Mouse (Mus musculus) embryonic facial prominence, embryonic 14.5 days (tissue): Measurements from ENCODE around the gene Prss33. TPM values are rescaled to one million over a fixed set of nuclear protein-coding genes. Genes with fewer than 3 reads are reported as not detected.
A peak's percentile ranks its signal among the peaks of the same experiment; 100 is the strongest.

Experiments used
- ATAC-seq: fragments of 200-750 bp; cut with Nextera tagmentation; 2 replicates; pipeline ENCODE4 v1.8.0; 2017; ENCODE audit warnings: low read depth, moderate number of reproducible peaks, moderate TSS enrichment
- DNase-seq: peaks from one replicate; pipeline ENCODE4 v3.0.0-alpha.2; 2015; ENCODE audit warnings: low spot score
- H3K27ac ChIP-seq: fragments of 300-500 bp; sonication (generic); replicated peaks from 2 replicates; pipeline ENCODE4 v1.5.1; 2014; ENCODE audit warnings: low read depth, mild to moderate bottlenecking, low read length, moderate library complexity
- H3K27me3 ChIP-seq: fragments of 300-500 bp; sonication (generic); replicated peaks from 2 replicates; pipeline ENCODE4 v1.6.1; 2014; ENCODE audit warnings: low read length; ENCODE audit not compliant: control insufficient read depth, insufficient read depth
- H3K36me3 ChIP-seq: fragments of 300-500 bp; sonication (generic); 2 replicates; pipeline ENCODE4 v1.6.1; 2014; ENCODE audit warnings: low read length, mixed read lengths; ENCODE audit not compliant: control insufficient read depth, insufficient read depth
- H3K4me1 ChIP-seq: fragments of 300-500 bp; sonication (generic); 2 replicates; pipeline ENCODE4 v1.6.1; 2014; ENCODE audit warnings: antibody characterized with exemption, low read length; ENCODE audit not compliant: control insufficient read depth, insufficient read depth
- H3K4me2 ChIP-seq: fragments of 300-500 bp; sonication (generic); 2 replicates; pipeline ENCODE4 v1.6.1; 2014; ENCODE audit warnings: low read depth, mild to moderate bottlenecking, low read length, moderate library complexity, mixed read lengths
- H3K4me3 ChIP-seq: fragments of 300-500 bp; sonication (generic); 2 replicates; pipeline ENCODE4 v1.5.1; 2014; ENCODE audit warnings: low read depth, mild to moderate bottlenecking, low read length
- H3K9ac ChIP-seq: fragments of 300-500 bp; sonication (generic); 2 replicates; pipeline ENCODE4 v1.6.1; 2014; ENCODE audit warnings: low read depth, mild to moderate bottlenecking, low read length, moderate library complexity, mixed read lengths
- H3K9me3 ChIP-seq: fragments of 300-500 bp; sonication (generic); 2 replicates; pipeline ENCODE4 v1.6.1; 2016; ENCODE audit warnings: low read length; ENCODE audit not compliant: control insufficient read depth
- WGBS: fragments of 180-500 bp; shearing (Covaris S2); extraction: QIAGEN DNeasy Blood & Tissue Kit; methylation state at CpG from one replicate; pipeline ENCODE4 v1.1.7; 2014; 5-methylcytosine and 5-hydroxymethylcytosine counted together
- polyA plus RNA-seq: library from polyadenylated mRNA; unstranded; fragments of >200 nt; fragmentation: Nextera tagmentation; extraction: Ambion mirVana; gene quantifications from 2 replicates; pipeline ENCODE4 v1.2.1, GENCODE M21; 2014

Gene Prss33
- polyA plus RNA-seq, 1 experiment from 2014 or later = 0.88 TPM

DNA sequence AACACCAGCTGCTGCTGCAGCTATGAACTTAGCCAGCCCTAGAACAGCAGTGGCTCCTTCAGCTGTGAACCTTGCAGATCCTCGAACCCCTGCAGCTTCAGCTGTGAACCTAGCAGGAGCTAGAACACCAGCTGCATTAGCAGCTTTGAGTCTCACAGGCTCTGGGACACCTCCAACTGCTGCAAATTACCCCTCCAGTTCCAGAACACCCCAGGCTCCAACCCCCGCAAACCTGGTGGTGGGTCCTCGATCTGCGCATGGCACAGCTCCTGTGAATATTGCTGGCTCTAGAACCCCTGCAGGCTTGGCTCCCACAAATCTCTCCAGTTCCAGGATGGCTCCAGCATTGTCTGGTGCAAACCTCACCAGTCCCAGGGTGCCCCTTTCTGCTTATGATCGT is 15.1 kb downstream of the Prss33 start:
- Histone ChIP-seq H3K4me2 (no peak overlapping the region), H3K4me3 (no peak overlapping the region), H3K27ac (no peak overlapping the region), H3K9ac (no peak overlapping the region), H3K9me3 (peaks cover 44% of the 10 kb centered on the region), H3K4me1 (no peaks in the 10 kb centered on the region), H3K36me3 (peaks cover 99% of the 10 kb centered on the region), H3K27me3 (no peaks in the 10 kb centered on the region)
- no peak for DNase-seq
- ATAC-seq = no peak
- 89% methylated on average over 5 of the region's 5 CpGs for WGBS

DNA sequence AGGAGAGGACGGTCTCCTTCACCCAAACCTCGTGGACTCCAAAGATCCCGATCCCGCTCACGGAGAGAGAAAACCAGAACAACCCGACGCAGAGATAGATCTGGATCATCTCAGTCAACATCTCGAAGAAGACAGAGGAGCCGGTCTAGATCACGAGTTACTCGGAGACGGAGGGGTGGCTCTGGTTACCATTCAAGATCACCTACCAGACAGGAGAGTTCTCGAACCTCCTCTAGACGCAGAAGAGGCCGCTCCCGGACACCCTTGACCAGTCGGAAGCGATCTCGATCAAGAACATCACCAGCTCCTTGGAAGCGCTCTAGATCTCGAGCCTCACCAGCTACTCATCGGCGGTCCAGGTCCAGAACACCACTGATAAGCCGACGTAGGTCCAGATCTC is 16.6 kb downstream of the Prss33 start:
- WGBS = 98% methylated on average over 25 of the region's 25 CpGs

DNA sequence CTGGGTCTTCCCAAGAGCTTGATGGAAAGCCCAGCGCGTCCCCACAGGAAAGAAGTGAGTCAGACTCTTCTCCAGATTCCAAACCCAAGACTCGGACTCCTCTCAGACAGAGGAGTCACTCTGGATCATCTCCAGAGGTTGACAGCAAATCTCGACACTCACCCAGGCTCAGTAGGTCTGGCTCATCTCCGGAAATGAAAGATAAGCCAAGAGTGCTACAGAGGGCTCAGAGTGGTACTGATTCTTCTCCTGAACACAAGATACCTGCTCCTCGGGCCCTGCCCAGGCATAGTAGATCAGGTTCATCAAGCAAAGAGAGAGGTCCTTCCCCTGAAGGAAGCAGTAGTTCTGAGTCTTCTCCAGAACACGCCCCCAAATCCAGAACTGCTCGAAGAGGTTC is 17.3 kb downstream of the Prss33 start:
- DNase-seq (no peak), ATAC-seq (no peak)
- Histone ChIP-seq H3K9ac (no peak overlapping the region), H3K4me3 (no peak overlapping the region), H3K36me3 (peaks cover 99% of the 10 kb centered on the region), H3K27me3 (no peaks in the 10 kb centered on the region), H3K27ac (no peak overlapping the region), H3K9me3 (peaks cover 53% of the 10 kb centered on the region), H3K4me2 (no peak overlapping the region), H3K4me1 (no peaks in the 10 kb centered on the region)
- 98% methylated on average over 8 of the region's 8 CpGs for WGBS

More for the DNA sequence above, 16.6 kb downstream of the Prss33 start:
- peaks cover 99% of the 10 kb centered on the region for H3K36me3 ChIP-seq
- no peak overlapping the region for H3K27ac ChIP-seq
- H3K4me2 ChIP-seq = no peak overlapping the region
- ATAC-seq = no peak
- no peaks in the 10 kb centered on the region for H3K4me1 ChIP-seq
- H3K9ac ChIP-seq = no peak overlapping the region
- no peak for DNase-seq
- no peak overlapping the region for H3K4me3 ChIP-seq
- H3K9me3 ChIP-seq = peaks cover 53% of the 10 kb centered on the region
- no peaks in the 10 kb centered on the region for H3K27me3 ChIP-seq

DNA sequence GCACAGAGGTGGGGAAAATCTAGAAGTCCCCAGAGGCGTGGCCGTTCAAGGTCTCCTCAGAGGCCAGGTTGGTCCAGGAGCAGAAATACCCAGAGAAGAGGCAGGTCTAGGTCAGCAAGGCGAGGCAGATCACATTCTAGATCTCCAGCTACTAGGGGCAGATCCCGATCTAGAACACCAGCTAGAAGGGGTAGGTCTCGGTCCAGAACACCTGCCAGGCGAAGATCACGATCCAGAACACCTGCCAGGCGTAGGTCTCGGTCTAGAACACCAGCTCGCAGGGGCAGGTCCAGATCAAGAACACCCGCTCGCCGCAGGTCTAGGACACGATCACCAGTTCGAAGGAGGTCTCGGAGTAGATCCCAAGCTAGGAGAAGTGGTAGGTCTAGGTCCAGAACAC is 20.2 kb downstream of the Prss33 start:
- no peak overlapping the region for H3K27ac ChIP-seq
- H3K4me3 ChIP-seq = no peak overlapping the region
- ATAC-seq (no peak), DNase-seq (no peak)
- H3K9ac ChIP-seq = no peak overlapping the region
- 95% methylated on average over 16 of the region's 16 CpGs for WGBS
- H3K27me3 ChIP-seq = no peaks in the 10 kb centered on the region
- H3K36me3 ChIP-seq = peaks cover 100% of the 10 kb centered on the region
- no peak overlapping the region for H3K4me2 ChIP-seq
- peaks cover 53% of the 10 kb centered on the region for H3K9me3 ChIP-seq
- H3K4me1 ChIP-seq = no peaks in the 10 kb centered on the region

DNA sequence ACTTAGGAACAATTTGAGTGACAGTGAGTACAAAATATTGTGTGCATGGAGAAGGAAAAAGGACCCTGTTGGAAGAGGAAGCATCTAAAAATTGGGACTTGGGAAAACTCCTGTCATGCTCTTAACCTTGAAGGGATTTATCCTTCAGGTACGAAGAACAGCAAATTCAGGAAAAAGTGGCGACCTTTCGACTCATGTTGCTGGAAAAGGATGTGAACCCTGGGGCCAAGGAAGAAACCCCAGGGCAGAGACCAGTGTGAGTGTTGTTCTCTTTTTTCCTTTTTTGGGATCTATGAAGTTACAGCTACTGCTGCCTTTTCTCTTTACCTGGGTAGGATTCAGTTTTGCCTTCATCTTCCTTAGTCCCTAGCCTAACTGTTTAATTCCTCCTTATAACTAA is 27.9 kb downstream of the Prss33 start:
- Histone ChIP-seq H3K9me3 (no peaks in the 10 kb centered on the region), H3K27ac (no peak overlapping the region), H3K4me1 (peaks cover 25% of the 10 kb centered on the region), H3K4me2 (no peak overlapping the region), H3K4me3 (no peak overlapping the region), H3K9ac (no peak overlapping the region), H3K36me3 (peaks cover 62% of the 10 kb centered on the region), H3K27me3 (no peaks in the 10 kb centered on the region)
- DNase-seq = no peak
- 79% methylated on average over 3 of the region's 3 CpGs for WGBS
- no peak for ATAC-seq

DNA sequence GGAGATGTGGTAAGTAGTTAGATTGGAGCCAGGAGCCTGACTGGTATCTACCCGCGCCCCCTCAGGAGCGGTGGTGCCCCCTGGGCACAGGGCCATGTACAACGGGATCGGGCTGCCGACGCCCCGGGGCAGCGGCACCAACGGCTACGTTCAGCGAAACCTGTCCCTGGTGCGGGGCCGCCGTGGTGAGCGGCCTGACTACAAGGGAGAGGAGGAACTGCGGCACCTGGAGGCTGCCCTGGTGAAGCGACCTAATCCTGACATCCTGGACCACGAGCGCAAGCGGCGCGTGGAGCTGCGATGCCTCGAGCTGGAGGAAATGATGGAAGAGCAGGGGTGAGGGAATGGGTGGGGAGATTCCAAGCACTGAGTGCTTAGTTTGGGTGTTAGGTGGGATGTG is 29.0 kb downstream of the Prss33 start:
- no peak for ATAC-seq
- WGBS = 61% methylated on average over 23 of the region's 25 CpGs
- 0 out of 2 replicates have a peak overlapping the region, but pooled peaks have one; percentile 45 for H3K9ac ChIP-seq
- H3K27me3 ChIP-seq = no peaks in the 10 kb centered on the region
- peak overlapping the region; percentile 35; the same call in 1 of the 2 replicates for H3K27ac ChIP-seq
- H3K36me3 ChIP-seq = peaks cover 52% of the 10 kb centered on the region
- peak overlapping the region; percentile 17; the same call in 1 of the 2 replicates for H3K4me3 ChIP-seq
- peaks cover 25% of the 10 kb centered on the region for H3K4me1 ChIP-seq
- DNase-seq = peak; percentile 13
- no peaks in the 10 kb centered on the region for H3K9me3 ChIP-seq
- H3K4me2 ChIP-seq = peak overlapping the region; percentile 68

DNA sequence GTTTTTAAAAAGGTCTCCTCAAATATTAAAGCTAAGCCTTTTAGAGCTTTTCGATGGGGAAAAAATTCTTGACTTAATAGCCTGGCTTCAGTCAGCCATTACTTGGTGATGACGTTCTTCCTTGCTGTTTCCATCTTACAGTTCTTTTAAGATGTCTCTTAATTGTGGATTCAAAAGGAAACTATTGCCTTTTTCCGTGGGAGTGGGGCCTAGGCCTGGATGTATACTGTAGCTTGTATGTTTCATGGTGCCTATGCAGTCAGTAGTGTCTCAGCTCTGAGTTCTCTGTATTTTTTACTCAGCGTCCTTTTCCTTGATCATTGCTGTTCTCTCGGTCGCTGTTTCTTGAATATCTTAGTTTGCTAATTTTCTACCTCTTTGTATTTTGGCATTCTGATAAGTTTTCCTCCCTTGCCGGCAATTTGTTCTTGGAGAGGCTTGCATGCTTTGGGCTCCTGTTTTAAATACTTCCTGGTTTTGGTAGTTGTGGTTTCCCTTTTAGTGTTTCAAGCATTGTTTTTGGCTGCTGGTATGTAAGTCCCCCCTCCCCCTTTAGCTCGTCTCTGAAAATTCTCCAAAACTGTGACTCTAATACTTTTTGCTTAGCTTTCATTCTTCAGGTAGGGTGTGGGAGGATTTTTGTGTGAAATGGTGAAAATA is 31.3 kb downstream of the Prss33 start:
- H3K9ac ChIP-seq = peak overlapping the region; percentile 99
- peaks cover 29% of the 10 kb centered on the region for H3K36me3 ChIP-seq
- 0 out of 2 replicates have a peak, but pooled peaks cover 4% of the 10 kb centered on the region for H3K9me3 ChIP-seq
- 1% methylated on average over 8 of the region's 8 CpGs for WGBS
- no peaks in the 10 kb centered on the region for H3K27me3 ChIP-seq
- DNase-seq (no peak), ATAC-seq (no peak)
- H3K4me3 ChIP-seq = peak overlapping the region; percentile 100
- peak overlapping the region; percentile 68 for H3K4me2 ChIP-seq
- H3K4me1 ChIP-seq = peaks cover 25% of the 10 kb centered on the region
- H3K27ac ChIP-seq = peak overlapping the region; percentile 99

DNA sequence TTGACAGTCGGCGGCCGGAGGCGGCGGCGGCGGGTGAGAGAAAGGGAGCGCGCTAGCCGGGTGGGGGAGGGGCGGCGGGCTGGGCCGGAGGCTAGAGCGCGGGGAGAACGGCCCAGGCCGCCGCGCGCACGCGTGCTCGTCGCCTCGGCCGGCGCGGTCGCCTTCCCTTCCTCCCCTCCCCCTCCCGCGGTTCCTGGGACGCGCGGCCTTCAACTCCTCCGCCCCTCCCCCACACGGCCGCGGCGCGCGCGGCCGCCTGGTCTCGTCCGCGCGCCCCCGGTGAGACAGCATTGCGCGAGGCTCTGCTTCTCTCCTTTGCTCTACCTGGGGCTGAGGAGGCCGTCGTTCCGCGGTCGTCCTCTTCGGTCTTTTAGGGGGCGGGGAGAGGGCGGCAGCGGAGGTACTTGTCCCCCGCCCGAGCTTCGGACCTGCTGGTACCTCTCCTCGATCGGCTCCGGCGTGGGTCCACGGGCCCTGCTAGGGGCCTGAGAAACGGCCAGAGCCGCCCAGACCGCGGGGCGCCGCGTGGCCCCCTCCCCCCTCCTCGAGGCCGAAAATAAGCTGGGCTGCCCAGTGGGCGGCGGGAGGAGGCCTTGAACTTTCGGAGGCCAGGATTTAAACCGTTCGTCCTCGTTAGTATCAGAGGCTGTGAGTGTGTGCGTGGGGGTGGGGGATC is 32.4 kb downstream of the Prss33 start:
- Histone ChIP-seq H3K9ac (peak overlapping the region; percentile 99), H3K4me3 (peak overlapping the region; percentile 100), H3K36me3 (peaks cover 18% of the 10 kb centered on the region), H3K27me3 (no peaks in the 10 kb centered on the region), H3K9me3 (0 out of 2 replicates have a peak, but pooled peaks cover 4% of the 10 kb centered on the region), H3K4me2 (peak overlapping the region; percentile 68), H3K27ac (peak overlapping the region; percentile 99), H3K4me1 (peaks cover 25% of the 10 kb centered on the region)
- under 1% methylated on average over 40 of the region's 83 CpGs for WGBS
- peak; percentile 89 for DNase-seq
- ATAC-seq = peak; percentile 47
